Mouse (Mus musculus) layer of hippocampus, postnatal 14 days (tissue): ENCODE data around the gene Ifna14. TPM values are rescaled to one million over a fixed set of nuclear protein-coding genes. Genes with fewer than 3 reads are reported as not detected.

Experiments
- total RNA-seq, 2 experiments: library from RNA; stranded (reverse); gene quantifications; 2 replicates each; pipeline ENCODE4 v1.2.3; 2021

Ifna14 gene
- total RNA-seq, 2 experiments from 2014 or later: not detected

Other genes with a start within 250 kb of the Ifna14 start
- 1 to 10 TPM; 1.8 to 3.0 TPM for gene Hacd4, start 132.9 kb downstream of the Ifna14 start, total RNA-seq
- gene Ifnb1, start 49.0 kb downstream of the Ifna14 start, total RNA-seq: not detected
- gene Ifna15, start 13.6 kb downstream of the Ifna14 start, total RNA-seq: not detected
- not detected for gene Ifna9, start 20.6 kb upstream of the Ifna14 start, total RNA-seq
- not detected for gene Ifna12, start 31.6 kb upstream of the Ifna14 start, total RNA-seq
- not detected for gene C87499, start 62.6 kb upstream of the Ifna14 start, total RNA-seq
- gene Ifna13, start 72.7 kb upstream of the Ifna14 start, total RNA-seq: not detected
- not detected for gene Ifna16, start 105.1 kb upstream of the Ifna14 start, total RNA-seq
- not detected for gene Ifna2, start 112.1 kb upstream of the Ifna14 start, total RNA-seq
- gene Ifnab, start 119.6 kb upstream of the Ifna14 start, total RNA-seq: not detected
- 1 to 10 TPM; 1.1 to 2.1 TPM for gene Gm26566, start 150.0 kb upstream of the Ifna14 start, total RNA-seq
- 100 to 1,000 TPM; 105 to 106 TPM for gene Klhl9, start 150.7 kb upstream of the Ifna14 start, total RNA-seq
- gene Gm13271, start 183.1 kb upstream of the Ifna14 start, total RNA-seq: not detected
- gene Gm13283, start 188.3 kb upstream of the Ifna14 start, total RNA-seq: not detected
- gene Gm13290, start 202.0 kb upstream of the Ifna14 start, total RNA-seq: not detected
- gene Gm13289, start 205.1 kb upstream of the Ifna14 start, total RNA-seq: not detected
- gene Gm13272, start 208.1 kb upstream of the Ifna14 start, total RNA-seq: not detected
- not detected for gene Ifnz, start 210.3 kb upstream of the Ifna14 start, total RNA-seq
- not detected for gene Gm13276, start 213.9 kb upstream of the Ifna14 start, total RNA-seq
- not detected for gene Gm13277, start 216.8 kb upstream of the Ifna14 start, total RNA-seq
- gene Gm13278, start 219.8 kb upstream of the Ifna14 start, total RNA-seq: not detected
- not detected for gene Gm13275, start 222.7 kb upstream of the Ifna14 start, total RNA-seq
- not detected for gene Gm13279, start 225.6 kb upstream of the Ifna14 start, total RNA-seq
- gene Gm13285, start 227.9 kb upstream of the Ifna14 start, total RNA-seq: not detected
- not detected for gene Gm13287, start 231.5 kb upstream of the Ifna14 start, total RNA-seq
- not detected for gene Gm13288, start 233.7 kb upstream of the Ifna14 start, total RNA-seq
- gene Ifna7, start 244.4 kb upstream of the Ifna14 start, total RNA-seq: not detected
- gene Ifna11, start 248.2 kb upstream of the Ifna14 start, total RNA-seq: not detected